Mouse (Mus musculus) gastrocnemius, postnatal 25 days (tissue): ENCODE measurements around the gene Nsdhl. TPM values are rescaled to one million over a fixed set of nuclear protein-coding genes. Genes with fewer than 3 reads are reported as not detected.
A peak's percentile ranks its signal among the peaks of the same experiment; 100 is the strongest.

Experiments used
- DNase-seq: peaks from one replicate; pipeline ENCODE4 v3.0.0; 2022
- long read RNA-seq, 2 experiments: library from polyadenylated mRNA; stranded (forward); transcript quantifications; one replicate each; pipeline ENCODE4 v2.0.0; 2021
- total RNA-seq, 2 experiments: library from RNA; stranded (reverse); gene quantifications; 1 replicate in 1 of 2; 2 replicates in 1 of 2; pipeline ENCODE4 v1.2.3; 2021

The Nsdhl gene
- 1 to 10 TPM; 4.0 to 6.1 TPM for total RNA-seq
- long read RNA-seq, experiment 1, transcript Nsdhl-201 (8 exons, 2,168 nt) = major isoform, 6 of 7 reads
- long read RNA-seq, experiment 1, partial matches to known transcripts = 0 of 7 reads
- long read RNA-seq, experiment 1, other reads (novel, unspliced or antisense) = 1 of 7 reads
- long read RNA-seq, experiment 2, transcript Nsdhl-201 (8 exons, 2,168 nt) = major isoform, 6 of 6 reads
- long read RNA-seq, experiment 2, partial matches to known transcripts = 0 of 6 reads
- long read RNA-seq, experiment 2, other reads (novel, unspliced or antisense) = 0 of 6 reads

- DNase-seq = peak; percentile 88
Measured at GRCm38 (mm10) chrX:72917884-72918681, at the start of gene Nsdhl, which contains the start of gene Cetn2. Gene Nsdhl, plus strand, starts transcription at chrX:72918557. Gene Cetn2, minus strand, starts transcription at chrX:72918411.

GRCm38 (mm10) chrX:72895388-72896054 is 22.8 kb upstream of the Nsdhl start:
- DNase-seq = no peak

GRCm38 (mm10) chrX:72896055-72896437 is 22.3 kb upstream of the Nsdhl start:
- no peak for DNase-seq

- DNase-seq = no peak
Measured at GRCm38 (mm10) chrX:72902530-72902929, 15.8 kb upstream of the Nsdhl start.

GRCm38 (mm10) chrX:72907619-72908403 is 10.5 kb upstream of the Nsdhl start:
- DNase-seq = no peak

GRCm38 (mm10) chrX:72908404-72908741 is 10.0 kb upstream of the Nsdhl start:
- DNase-seq = no peak

GRCm38 (mm10) chrX:72911611-72912010 is 6.7 kb upstream of the Nsdhl start:
- DNase-seq = no peak

- DNase-seq = no peak
Measured at GRCm38 (mm10) chrX:72918682-72919059, 314 bp downstream of the Nsdhl start.

- DNase-seq = no peak
Measured at GRCm38 (mm10) chrX:72921391-72921790, 3.0 kb downstream of the Nsdhl start.

- DNase-seq = no peak
Measured at GRCm38 (mm10) chrX:72953464-72953863, 35.1 kb downstream of the Nsdhl start.

GRCm38 (mm10) chrX:72956486-72956885 is 38.1 kb downstream of the Nsdhl start:
- no peak for DNase-seq

GRCm38 (mm10) chrX:72960431-72960830 is 42.1 kb downstream of the Nsdhl start:
- no peak for DNase-seq

- DNase-seq = no peak
Measured at GRCm38 (mm10) chrX:72961511-72961910, 43.2 kb downstream of the Nsdhl start.

- no peak for DNase-seq
Measured at GRCm38 (mm10) chrX:72962743-72963142, 44.4 kb downstream of the Nsdhl start.

- DNase-seq = peak; percentile 19
Measured at GRCm38 (mm10) chrX:72982831-72983230, 64.5 kb downstream of the Nsdhl start.

GRCm38 (mm10) chrX:72985607-72986006 is 67.2 kb downstream of the Nsdhl start:
- no peak for DNase-seq

- peak; percentile 61 for DNase-seq
Measured at GRCm38 (mm10) chrX:72986841-72987519, 68.6 kb downstream of the Nsdhl start, which contains the start of gene Zfp185. Gene Zfp185, plus strand, starts transcription at chrX:72987339.

- DNase-seq = no peak
Measured at GRCm38 (mm10) chrX:72987520-72987905, 69.2 kb downstream of the Nsdhl start.

GRCm38 (mm10) chrX:72988431-72988830 is 70.1 kb downstream of the Nsdhl start:
- DNase-seq = no peak

GRCm38 (mm10) chrX:72990581-72990980 is 72.2 kb downstream of the Nsdhl start:
- no peak for DNase-seq

- DNase-seq = no peak
Measured at GRCm38 (mm10) chrX:72992291-72992919, 74.0 kb downstream of the Nsdhl start.
